Mouse (Mus musculus) hindbrain, embryonic 10.5 days (tissue): ENCODE data around the gene Gm10964. TPM values are rescaled to one million over a fixed set of nuclear protein-coding genes. Genes with fewer than 3 reads are reported as not detected.
"Not testable (repeated sequence)": the region's sequence is repeated elsewhere in the genome, so short reads cannot be mapped to it uniquely, and the experiment has no call there.

Source experiments
- DNase-seq: peaks from one replicate; pipeline ENCODE4 v3.0.0-alpha.2; 2017; ENCODE audit warnings: low spot score
- H3K27ac ChIP-seq: fragments of 300-500 bp; sonication (generic); 2 replicates; pipeline ENCODE4 v1.5.1; 2016; ENCODE audit warnings: mild to moderate bottlenecking, moderate library complexity
- H3K27me3 ChIP-seq: fragments of 300-500 bp; sonication (generic); 2 replicates; pipeline ENCODE4 v1.6.1; 2016; ENCODE audit warnings: mild to moderate bottlenecking; ENCODE audit not compliant: poor library complexity, insufficient read depth, severe bottlenecking
- H3K36me3 ChIP-seq: fragments of 300-500 bp; sonication (generic); 2 replicates; pipeline ENCODE4 v1.6.1; 2016; ENCODE audit warnings: mild to moderate bottlenecking, moderate library complexity
- H3K4me1 ChIP-seq: fragments of 300-500 bp; sonication (generic); replicated peaks from 2 replicates; pipeline ENCODE4 v1.6.1; 2016; ENCODE audit warnings: mild to moderate bottlenecking
- H3K4me3 ChIP-seq: fragments of 300-500 bp; sonication (generic); 2 replicates; pipeline ENCODE4 v1.5.1; 2016; ENCODE audit warnings: mild to moderate bottlenecking, moderate library complexity
- H3K9me3 ChIP-seq: fragments of 300-500 bp; sonication (generic); 2 replicates; pipeline ENCODE4 v1.6.1; 2016; ENCODE audit warnings: mild to moderate bottlenecking, moderate library complexity
- WGBS: fragments of 180-500 bp; shearing (Covaris S2); methylation state at CpG from one replicate; pipeline ENCODE4 v1.1.7; 2016; 5-methylcytosine and 5-hydroxymethylcytosine counted together
- polyA plus RNA-seq: library from polyadenylated mRNA; unstranded; fragments of >200 nt; fragmentation: Nextera tagmentation; extraction: Ambion mirVana; gene quantifications from 2 replicates; pipeline ENCODE4 v1.2.1, GENCODE M21; 2016

Gene Gm10964
- polyA plus RNA-seq, 1 experiment from 2014 or later = not detected

DNA sequence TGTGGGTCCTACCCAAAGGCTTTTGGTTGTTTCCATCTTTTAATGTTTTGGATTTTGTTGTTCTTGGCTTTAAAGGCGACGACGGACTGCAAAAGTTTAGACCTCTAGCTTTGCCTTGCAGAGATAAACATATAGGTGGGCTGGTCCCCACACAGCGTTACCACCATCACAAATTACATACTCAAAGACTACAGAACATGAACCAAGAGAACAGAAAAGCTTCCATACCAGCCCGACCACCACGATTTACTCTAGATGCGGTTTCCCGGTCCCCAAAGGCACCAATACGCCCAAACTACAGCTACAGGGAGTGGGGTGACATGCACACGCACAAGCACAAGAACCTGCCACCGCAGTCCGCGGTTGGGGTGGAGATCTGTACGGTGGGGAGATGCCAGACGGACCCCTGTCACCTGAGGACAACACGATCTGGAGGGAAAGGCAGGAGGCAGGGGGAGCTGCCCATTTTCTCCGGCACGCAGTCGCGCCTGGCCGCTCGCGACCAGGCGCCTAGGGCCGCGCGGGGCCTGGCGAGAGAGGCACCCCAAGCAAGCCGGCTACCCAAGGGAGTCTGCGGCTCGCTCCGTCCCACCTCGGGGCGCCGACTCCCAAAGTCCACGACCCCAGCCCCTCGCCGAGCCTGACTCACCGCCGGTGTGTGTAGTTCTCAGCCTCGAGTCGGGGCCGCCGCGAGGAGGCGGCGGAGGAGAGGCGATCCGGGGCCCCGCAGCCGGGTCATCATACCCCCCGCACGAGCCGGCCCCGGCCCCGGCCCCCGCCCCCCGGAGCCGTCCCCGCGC lies 51.4 kb downstream of the Gm10964 start:
- Histone ChIP-seq H3K36me3 (no peaks in the 10 kb centered on the region), H3K27me3 (no peaks in the 10 kb centered on the region), H3K4me3 (peak overlapping the region; percentile 94), H3K4me1 (peaks cover 23% of the 10 kb centered on the region), H3K27ac (peak overlapping the region; percentile 98), H3K9me3 (no peaks in the 10 kb centered on the region)
- DNase-seq = no peak
- under 1% methylated on average over 61 of the region's 61 CpGs for WGBS

- Histone ChIP-seq H3K27ac (peak within 1 kb of the TSS; percentile 98), H3K4me3 (peak within 1 kb of the TSS; percentile 94), H3K27me3 (no peaks in the 10 kb centered on the region), H3K4me1 (peaks cover 23% of the 10 kb centered on the region), H3K36me3 (no peaks in the 10 kb centered on the region), H3K9me3 (no peaks in the 10 kb centered on the region)
- DNase-seq = peak; percentile 93
- 11% methylated on average over 49 of the region's 49 CpGs for WGBS
Observed at GRCm38 (mm10) chr3:103791230-103792110, 52.3 kb downstream of the Gm10964 start, which contains the start of gene Hipk1. Gene Hipk1, minus strand, starts transcription at chr3:103791563.

- not testable (repeated sequence) for H3K9me3 ChIP-seq, H3K27me3 ChIP-seq, DNase-seq, H3K36me3 ChIP-seq
- Histone ChIP-seq H3K4me1 (peaks cover 23% of the 10 kb centered on the region), H3K4me3 (peak overlapping the region; percentile 94), H3K27ac (0 out of 2 replicates have a peak overlapping the region, but pooled peaks have one; percentile 98)
- WGBS = 81% methylated on average over 5 of the region's 5 CpGs
Observed at GRCm38 (mm10) chr3:103792111-103792406, 52.9 kb downstream of the Gm10964 start.

DNA sequence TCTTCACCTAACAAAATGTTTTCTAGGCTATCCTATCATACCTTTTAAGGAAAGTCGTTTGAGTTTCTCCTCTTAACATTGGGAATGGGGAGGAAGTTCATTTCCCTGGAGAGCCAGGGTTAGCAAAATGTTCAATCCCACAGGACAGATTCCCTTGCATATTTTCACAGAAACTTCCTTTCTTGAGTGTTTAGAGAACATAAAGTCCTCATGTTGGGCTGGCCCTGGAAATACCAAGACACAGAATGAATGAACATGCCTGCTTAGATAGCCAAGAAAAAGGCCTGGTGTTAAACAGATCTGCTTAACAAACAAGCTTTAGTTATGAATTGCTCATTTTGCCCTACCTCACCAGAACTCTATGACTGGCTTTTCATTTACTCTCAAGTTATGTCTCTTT lies 53.4 kb downstream of the Gm10964 start:
- peaks cover 23% of the 10 kb centered on the region for H3K4me1 ChIP-seq
- no peak overlapping the region for H3K4me3 ChIP-seq
- DNase-seq = no peak
- 80% methylated on average over 1 of the region's 1 CpGs for whole genome bisulfite sequencing
- H3K27ac ChIP-seq = no peak overlapping the region
- no peaks in the 10 kb centered on the region for H3K9me3 ChIP-seq
- no peaks in the 10 kb centered on the region for H3K27me3 ChIP-seq
- no peaks in the 10 kb centered on the region for H3K36me3 ChIP-seq

Other genes with a start within 250 kb of the Gm10964 start
- gene Syt6, start 164.1 kb upstream of the Gm10964 start, polyA plus RNA-seq = 1.5 and 2.0 TPM in 2 replicates
- 0.07 and 0.17 TPM in 2 replicates for gene Atg4a-ps, start 93.3 kb upstream of the Gm10964 start, polyA plus RNA-seq
- gene Olfml3, start 1.4 kb upstream of the Gm10964 start, polyA plus RNA-seq = 10.6 and 11.5 TPM in 2 replicates
- gene Hipk1, start 52.2 kb downstream of the Gm10964 start, polyA plus RNA-seq = 10.4 and 10.7 TPM in 2 replicates
- gene Dclre1b, start 70.1 kb downstream of the Gm10964 start, polyA plus RNA-seq = 29.3 and 40.6 TPM in 2 replicates
- gene Ap4b1, start 70.2 kb downstream of the Gm10964 start, polyA plus RNA-seq = 21.7 and 22.1 TPM in 2 replicates
- gene Gm43064, start 70.2 kb downstream of the Gm10964 start, polyA plus RNA-seq = 0.10 and 0.27 TPM in 2 replicates
- gene Bcl2l15, start 93.2 kb downstream of the Gm10964 start, polyA plus RNA-seq = 0.21 TPM in 1 of 2 replicates, not detected in the other
- 0.20 and 0.24 TPM in 2 replicates for gene Ptpn22, start 120.4 kb downstream of the Gm10964 start, polyA plus RNA-seq
- gene Rsbn1, start 174.8 kb downstream of the Gm10964 start, polyA plus RNA-seq = 13.1 and 14.7 TPM in 2 replicates
- 34.5 TPM in 2 replicates for gene Phtf1, start 228.7 kb downstream of the Gm10964 start, polyA plus RNA-seq